Mouse (Mus musculus) neural tube, embryonic 14.5 days (tissue): ENCODE data around the gene 2210408I21Rik. TPM values are rescaled to one million over a fixed set of nuclear protein-coding genes. Genes with fewer than 3 reads are reported as not detected.

Experiments used
- ATAC-seq: fragments of 200-750 bp; cut with Nextera tagmentation; 2 replicates; pipeline ENCODE4 v1.8.0; 2017; ENCODE audit warnings: low read depth, mild to moderate bottlenecking, moderate TSS enrichment, moderate library complexity
- H3K27ac ChIP-seq: fragments of 300-500 bp; sonication (generic); 2 replicates; pipeline ENCODE4 v1.5.1; 2014; ENCODE audit warnings: low read depth, mild to moderate bottlenecking, control low read depth, low read length, moderate library complexity, mixed read lengths
- H3K27me3 ChIP-seq: fragments of 300-500 bp; sonication (generic); 2 replicates; pipeline ENCODE4 v1.6.1; 2014; ENCODE audit warnings: low read length; ENCODE audit not compliant: control insufficient read depth, insufficient read depth
- H3K36me3 ChIP-seq: fragments of 300-500 bp; sonication (generic); 2 replicates; pipeline ENCODE4 v1.6.1; 2014; ENCODE audit warnings: low read length, mixed read lengths; ENCODE audit not compliant: control insufficient read depth, insufficient read depth
- H3K4me1 ChIP-seq: fragments of 300-500 bp; sonication (generic); 2 replicates; pipeline ENCODE4 v1.6.1; 2014; ENCODE audit warnings: low read length; ENCODE audit not compliant: control insufficient read depth, insufficient read depth
- H3K4me2 ChIP-seq: fragments of 300-500 bp; sonication (generic); 2 replicates; pipeline ENCODE4 v1.6.1; 2014; ENCODE audit warnings: mild to moderate bottlenecking, low read depth, low read length, control low read depth
- H3K4me3 ChIP-seq: fragments of 300-500 bp; sonication (generic); 2 replicates; pipeline ENCODE4 v1.5.1; 2014; ENCODE audit warnings: low read depth, low read length, control low read depth, mixed read lengths
- H3K9ac ChIP-seq: fragments of 300-500 bp; sonication (generic); replicated peaks from 2 replicates; pipeline ENCODE4 v1.6.1; 2014; ENCODE audit warnings: low read depth, mild to moderate bottlenecking, control low read depth, low read length, mixed read lengths
- H3K9me3 ChIP-seq: fragments of 300-500 bp; sonication (generic); 2 replicates; pipeline ENCODE4 v1.6.1; 2016; ENCODE audit warnings: low read length; ENCODE audit not compliant: control insufficient read depth
- WGBS: fragments of 180-500 bp; shearing (Covaris S2); extraction: QIAGEN DNeasy Blood & Tissue Kit; methylation state at CpG from one replicate; pipeline ENCODE4 v1.1.7; 2014; 5-methylcytosine and 5-hydroxymethylcytosine counted together
- polyA plus RNA-seq: library from polyadenylated mRNA; unstranded; fragments of >200 nt; fragmentation: Nextera tagmentation; extraction: Ambion mirVana; gene quantifications from 2 replicates; pipeline ENCODE4 v1.2.1, GENCODE M21; 2014

Gene 2210408I21Rik
- polyA plus RNA-seq, 1 experiment from 2014 or later, result 14.6 TPM

- Histone ChIP-seq H3K27me3 (no peaks in the 10 kb centered on the region), H3K36me3 (no peaks in the 10 kb centered on the region), H3K9ac (no peak overlapping the region), H3K27ac (no peak overlapping the region), H3K4me2 (no peak overlapping the region), H3K4me3 (no peak overlapping the region), H3K9me3 (no peaks in the 10 kb centered on the region), H3K4me1 (no peaks in the 10 kb centered on the region)
- 66% methylated on average over 3 of the region's 3 CpGs for WGBS
- no peak for ATAC-seq
Measured at GRCm38 (mm10) chr13:77262715-77263338, 127.5 kb downstream of the 2210408I21Rik start.

GRCm38 (mm10) chr13:77263400-77264179 lies 128.2 kb downstream of the 2210408I21Rik start:
- 57% methylated on average over 7 of the region's 7 CpGs for WGBS

GRCm38 (mm10) chr13:77264481-77264880 lies 129.1 kb downstream of the 2210408I21Rik start:
- no peaks in the 10 kb centered on the region for H3K27me3 ChIP-seq
- no peak for ATAC-seq
- 78% methylated on average over 1 of the region's 1 CpGs for WGBS
- no peak overlapping the region for H3K9ac ChIP-seq
- no peak overlapping the region for H3K27ac ChIP-seq
- no peak overlapping the region for H3K4me2 ChIP-seq
- no peak overlapping the region for H3K4me3 ChIP-seq
- H3K36me3 ChIP-seq, result no peaks in the 10 kb centered on the region
- H3K9me3 ChIP-seq, result no peaks in the 10 kb centered on the region
- H3K4me1 ChIP-seq, result no peaks in the 10 kb centered on the region

More at GRCm38 (mm10) chr13:77263400-77264179, 128.2 kb downstream of the 2210408I21Rik start:
- Histone ChIP-seq H3K4me1 (no peaks in the 10 kb centered on the region), H3K4me3 (no peak overlapping the region), H3K27me3 (no peaks in the 10 kb centered on the region), H3K36me3 (no peaks in the 10 kb centered on the region), H3K27ac (no peak overlapping the region), H3K9me3 (no peaks in the 10 kb centered on the region), H3K4me2 (no peak overlapping the region), H3K9ac (no peak overlapping the region)
- peak; percentile 24; the same call in 1 of the 2 replicates for ATAC-seq

GRCm38 (mm10) chr13:77275172-77275747 lies 139.9 kb downstream of the 2210408I21Rik start:
- Histone ChIP-seq H3K4me1 (no peaks in the 10 kb centered on the region), H3K4me2 (no peak overlapping the region), H3K9ac (no peak overlapping the region), H3K4me3 (no peak overlapping the region), H3K36me3 (no peaks in the 10 kb centered on the region), H3K27me3 (no peaks in the 10 kb centered on the region), H3K9me3 (no peaks in the 10 kb centered on the region), H3K27ac (no peak overlapping the region)
- 71% methylated on average over 3 of the region's 3 CpGs for WGBS
- ATAC-seq, result no peak

- H3K36me3 ChIP-seq, result no peaks in the 10 kb centered on the region
- H3K27me3 ChIP-seq, result no peaks in the 10 kb centered on the region
- no peak overlapping the region for H3K27ac ChIP-seq
- ATAC-seq, result no peak
- no peak overlapping the region for H3K4me2 ChIP-seq
- no peaks in the 10 kb centered on the region for H3K4me1 ChIP-seq
- 71% methylated on average over 7 of the region's 7 CpGs for WGBS
- no peaks in the 10 kb centered on the region for H3K9me3 ChIP-seq
- no peak overlapping the region for H3K4me3 ChIP-seq
- no peak overlapping the region for H3K9ac ChIP-seq
Measured at GRCm38 (mm10) chr13:77278659-77279413, 143.5 kb downstream of the 2210408I21Rik start.

GRCm38 (mm10) chr13:77295519-77295918 lies 160.2 kb downstream of the 2210408I21Rik start:
- Histone ChIP-seq H3K27ac (no peak overlapping the region), H3K27me3 (no peaks in the 10 kb centered on the region), H3K9me3 (no peaks in the 10 kb centered on the region), H3K4me1 (no peaks in the 10 kb centered on the region), H3K4me2 (no peak overlapping the region), H3K9ac (no peak overlapping the region), H3K36me3 (no peaks in the 10 kb centered on the region), H3K4me3 (no peak overlapping the region)
- 87% methylated on average over 3 of the region's 3 CpGs for WGBS
- ATAC-seq, result no peak

- no peak overlapping the region for H3K4me3 ChIP-seq
- H3K27ac ChIP-seq, result no peak overlapping the region
- no peaks in the 10 kb centered on the region for H3K4me1 ChIP-seq
- no peak overlapping the region for H3K9ac ChIP-seq
- H3K36me3 ChIP-seq, result no peaks in the 10 kb centered on the region
- H3K27me3 ChIP-seq, result no peaks in the 10 kb centered on the region
- 33% methylated on average over 1 of the region's 1 CpGs for WGBS
- peak; percentile 51; the same call in 1 of the 2 replicates for ATAC-seq
- no peak overlapping the region for H3K4me2 ChIP-seq
- no peaks in the 10 kb centered on the region for H3K9me3 ChIP-seq
Measured at GRCm38 (mm10) chr13:77324101-77324500, 188.8 kb downstream of the 2210408I21Rik start.

GRCm38 (mm10) chr13:77326174-77326959 lies 191.0 kb downstream of the 2210408I21Rik start:
- H3K27ac ChIP-seq, result no peak overlapping the region
- H3K4me1 ChIP-seq, result no peaks in the 10 kb centered on the region
- peak; percentile 17; the same call in 1 of the 2 replicates for ATAC-seq
- H3K36me3 ChIP-seq, result no peaks in the 10 kb centered on the region
- 69% methylated on average over 5 of the region's 5 CpGs for WGBS
- H3K4me2 ChIP-seq, result no peak overlapping the region
- H3K9me3 ChIP-seq, result no peaks in the 10 kb centered on the region
- no peak overlapping the region for H3K4me3 ChIP-seq
- no peaks in the 10 kb centered on the region for H3K27me3 ChIP-seq
- no peak overlapping the region for H3K9ac ChIP-seq
